Mouse (Mus musculus) intestine, embryonic 16.5 days (tissue): ENCODE data around the gene Ttbk1. TPM values are rescaled to one million over a fixed set of nuclear protein-coding genes. Genes with fewer than 3 reads are reported as not detected.

Experiments
- ATAC-seq: fragments of 200-750 bp; cut with Nextera tagmentation; 2 replicates; pipeline ENCODE4 v1.8.0; 2017; ENCODE audit warnings: moderate TSS enrichment, moderate library complexity
- H3K27ac ChIP-seq: fragments of 300-500 bp; sonication (generic); 2 replicates; pipeline ENCODE4 v1.5.1; 2014; ENCODE audit warnings: mild to moderate bottlenecking, low read length
- H3K27me3 ChIP-seq: fragments of 300-500 bp; sonication (generic); replicated peaks from 2 replicates; pipeline ENCODE4 v1.6.1; 2014; ENCODE audit warnings: low read length, control low read depth, mixed read lengths; ENCODE audit not compliant: control insufficient read depth, insufficient read depth
- H3K36me3 ChIP-seq: fragments of 300-500 bp; sonication (generic); 2 replicates; pipeline ENCODE4 v1.6.1; 2014; ENCODE audit warnings: low read length, control low read depth; ENCODE audit not compliant: control insufficient read depth, insufficient read depth
- H3K4me1 ChIP-seq: fragments of 300-500 bp; sonication (generic); 2 replicates; pipeline ENCODE4 v1.6.1; 2014; ENCODE audit warnings: low read length, control low read depth, mixed read lengths; ENCODE audit not compliant: control insufficient read depth, insufficient read depth
- H3K4me2 ChIP-seq: fragments of 300-500 bp; sonication (generic); 2 replicates; pipeline ENCODE4 v1.6.1; 2014; ENCODE audit warnings: low read depth, low read length, control low read depth
- H3K4me3 ChIP-seq: fragments of 300-500 bp; sonication (generic); 2 replicates; pipeline ENCODE4 v1.5.1; 2014; ENCODE audit warnings: mild to moderate bottlenecking, low read length
- H3K9ac ChIP-seq: fragments of 300-500 bp; sonication (generic); 2 replicates; pipeline ENCODE4 v1.6.1; 2014; ENCODE audit warnings: low read depth, low read length
- H3K9me3 ChIP-seq: fragments of 300-500 bp; sonication (generic); 2 replicates; pipeline ENCODE4 v1.6.1; 2016; ENCODE audit warnings: low read length, control low read depth; ENCODE audit not compliant: control insufficient read depth
- WGBS: fragments of 180-500 bp; shearing (Covaris S2); extraction: QIAGEN DNeasy Blood & Tissue Kit; methylation state at CpG from one replicate; pipeline ENCODE4 v1.1.7; 2014; 5-methylcytosine and 5-hydroxymethylcytosine counted together
- polyA plus RNA-seq: library from polyadenylated mRNA; unstranded; fragments of >200 nt; fragmentation: Nextera tagmentation; extraction: Ambion mirVana; gene quantifications from 2 replicates; pipeline ENCODE4 v1.2.1, GENCODE M21; 2015

The Ttbk1 gene
- polyA plus RNA-seq, 1 experiment from 2014 or later: 0.16 TPM

- WGBS: 11% methylated on average over 10 of the region's 10 CpGs
- Histone ChIP-seq H3K4me2 (no peak overlapping the region), H3K9me3 (no peaks in the 10 kb centered on the region), H3K36me3 (no peaks in the 10 kb centered on the region), H3K4me1 (peaks cover 30% of the 10 kb centered on the region), H3K9ac (no peak overlapping the region), H3K27ac (no peak overlapping the region), H3K4me3 (no peak overlapping the region), H3K27me3 (peaks cover 67% of the 10 kb centered on the region)
- ATAC-seq: 0 out of 2 replicates have a peak, but pooled peaks have one; percentile 47
These were observed 29.7 kb downstream of the Ttbk1 start for GRCm38 (mm10) chr17:46457791-46458190.

GRCm38 (mm10) chr17:46455110-46455691, 32.3 kb downstream of the Ttbk1 start:
- Histone ChIP-seq H3K4me3 (peak overlapping the region; percentile 40), H3K27ac (no peak overlapping the region), H3K36me3 (no peaks in the 10 kb centered on the region), H3K9ac (peak overlapping the region; percentile 52), H3K4me1 (peaks cover 22% of the 10 kb centered on the region), H3K9me3 (no peaks in the 10 kb centered on the region; the same call in 1 of the 2 replicates), H3K4me2 (peak overlapping the region; percentile 65), H3K27me3 (peaks cover 57% of the 10 kb centered on the region)
- under 1% methylated on average over 31 of the region's 33 CpGs for WGBS
- peak; percentile 37 for ATAC-seq

- Histone ChIP-seq H3K9me3 (no peaks in the 10 kb centered on the region; the same call in 1 of the 2 replicates), H3K4me2 (peak overlapping the region; percentile 65), H3K27ac (no peak overlapping the region), H3K4me1 (peaks cover 22% of the 10 kb centered on the region), H3K27me3 (peaks cover 51% of the 10 kb centered on the region), H3K4me3 (peak overlapping the region; percentile 40), H3K36me3 (no peaks in the 10 kb centered on the region), H3K9ac (0 out of 2 replicates have a peak overlapping the region, but pooled peaks have one; percentile 52)
- ATAC-seq: no peak
- WGBS: 3% methylated on average over 9 of the region's 9 CpGs
These were observed 32.9 kb downstream of the Ttbk1 start for GRCm38 (mm10) chr17:46454539-46454938.

GRCm38 (mm10) chr17:46453970-46454411, 33.5 kb downstream of the Ttbk1 start:
- H3K27me3 ChIP-seq: peaks cover 45% of the 10 kb centered on the region
- no peaks in the 10 kb centered on the region for H3K36me3 ChIP-seq
- no peak overlapping the region for H3K27ac ChIP-seq
- no peak for ATAC-seq
- peaks cover 22% of the 10 kb centered on the region for H3K4me1 ChIP-seq
- H3K4me2 ChIP-seq: peak overlapping the region; percentile 65
- H3K9me3 ChIP-seq: no peaks in the 10 kb centered on the region; the same call in 1 of the 2 replicates
- H3K4me3 ChIP-seq: peak overlapping the region; percentile 40
- WGBS: 3% methylated on average over 26 of the region's 26 CpGs
- H3K9ac ChIP-seq: peak overlapping the region; percentile 30; the same call in 1 of the 2 replicates

GRCm38 (mm10) chr17:46453302-46453948, 34.0 kb downstream of the Ttbk1 start:
- peaks cover 22% of the 10 kb centered on the region for H3K4me1 ChIP-seq
- WGBS: 11% methylated on average over 13 of the region's 13 CpGs
- H3K27ac ChIP-seq: no peak overlapping the region
- H3K4me3 ChIP-seq: no peak overlapping the region
- H3K9ac ChIP-seq: no peak overlapping the region
- H3K27me3 ChIP-seq: peaks cover 40% of the 10 kb centered on the region
- H3K9me3 ChIP-seq: no peaks in the 10 kb centered on the region; the same call in 1 of the 2 replicates
- no peaks in the 10 kb centered on the region for H3K36me3 ChIP-seq
- H3K4me2 ChIP-seq: peak overlapping the region; percentile 65; the same call in 1 of the 2 replicates
- no peak for ATAC-seq

GRCm38 (mm10) chr17:46452683-46453082, 34.8 kb downstream of the Ttbk1 start:
- 36% methylated on average over 5 of the region's 5 CpGs for WGBS
- Histone ChIP-seq H3K9ac (no peak overlapping the region), H3K4me1 (peaks cover 22% of the 10 kb centered on the region), H3K4me2 (no peak overlapping the region), H3K4me3 (no peak overlapping the region), H3K36me3 (no peaks in the 10 kb centered on the region), H3K27me3 (peaks cover 36% of the 10 kb centered on the region), H3K9me3 (no peaks in the 10 kb centered on the region; the same call in 1 of the 2 replicates), H3K27ac (no peak overlapping the region)
- ATAC-seq: no peak

- Histone ChIP-seq H3K4me1 (peaks cover 7% of the 10 kb centered on the region; the same call in 1 of the 2 replicates), H3K4me3 (no peak overlapping the region), H3K4me2 (no peak overlapping the region), H3K27me3 (peaks cover 48% of the 10 kb centered on the region), H3K27ac (no peak overlapping the region), H3K36me3 (no peaks in the 10 kb centered on the region), H3K9me3 (no peaks in the 10 kb centered on the region; the same call in 1 of the 2 replicates), H3K9ac (no peak overlapping the region)
- WGBS: 93% methylated on average over 16 of the region's 16 CpGs
- ATAC-seq: no peak
These were observed 41.2 kb downstream of the Ttbk1 start for GRCm38 (mm10) chr17:46446264-46446663.

GRCm38 (mm10) chr17:46444839-46445579, 42.5 kb downstream of the Ttbk1 start:
- 3% methylated on average over 50 of the region's 50 CpGs for WGBS
- peak overlapping the region; percentile 56 for H3K9ac ChIP-seq
- H3K9me3 ChIP-seq: no peaks in the 10 kb centered on the region
- no peak for ATAC-seq
- H3K4me1 ChIP-seq: peaks cover 7% of the 10 kb centered on the region; the same call in 1 of the 2 replicates
- peak overlapping the region; percentile 36 for H3K4me3 ChIP-seq
- H3K36me3 ChIP-seq: no peaks in the 10 kb centered on the region
- peaks cover 48% of the 10 kb centered on the region for H3K27me3 ChIP-seq
- H3K27ac ChIP-seq: no peak overlapping the region
- peak overlapping the region; percentile 57 for H3K4me2 ChIP-seq

GRCm38 (mm10) chr17:46439176-46439575, 48.3 kb downstream of the Ttbk1 start:
- Histone ChIP-seq H3K27ac (no peak overlapping the region), H3K9ac (no peak overlapping the region), H3K9me3 (no peaks in the 10 kb centered on the region), H3K4me1 (no peaks in the 10 kb centered on the region), H3K27me3 (peaks cover 21% of the 10 kb centered on the region), H3K4me2 (no peak overlapping the region), H3K36me3 (no peaks in the 10 kb centered on the region), H3K4me3 (no peak overlapping the region)
- ATAC-seq: no peak
- WGBS: 89% methylated on average over 10 of the region's 10 CpGs
